Mouse (Mus musculus) CD4-positive helper T cell, adult 2 months (primary cell): Measurements from ENCODE around the gene Iscu.
A peak's percentile ranks its signal among the peaks of the same experiment; 100 is the strongest.

Experiments used
- DNase-seq: peaks from one replicate; pipeline ENCODE4 v3.0.0-alpha.2; 2012; ENCODE audit warnings: low read depth, missing footprints, low spot score

The Iscu gene

DNA sequence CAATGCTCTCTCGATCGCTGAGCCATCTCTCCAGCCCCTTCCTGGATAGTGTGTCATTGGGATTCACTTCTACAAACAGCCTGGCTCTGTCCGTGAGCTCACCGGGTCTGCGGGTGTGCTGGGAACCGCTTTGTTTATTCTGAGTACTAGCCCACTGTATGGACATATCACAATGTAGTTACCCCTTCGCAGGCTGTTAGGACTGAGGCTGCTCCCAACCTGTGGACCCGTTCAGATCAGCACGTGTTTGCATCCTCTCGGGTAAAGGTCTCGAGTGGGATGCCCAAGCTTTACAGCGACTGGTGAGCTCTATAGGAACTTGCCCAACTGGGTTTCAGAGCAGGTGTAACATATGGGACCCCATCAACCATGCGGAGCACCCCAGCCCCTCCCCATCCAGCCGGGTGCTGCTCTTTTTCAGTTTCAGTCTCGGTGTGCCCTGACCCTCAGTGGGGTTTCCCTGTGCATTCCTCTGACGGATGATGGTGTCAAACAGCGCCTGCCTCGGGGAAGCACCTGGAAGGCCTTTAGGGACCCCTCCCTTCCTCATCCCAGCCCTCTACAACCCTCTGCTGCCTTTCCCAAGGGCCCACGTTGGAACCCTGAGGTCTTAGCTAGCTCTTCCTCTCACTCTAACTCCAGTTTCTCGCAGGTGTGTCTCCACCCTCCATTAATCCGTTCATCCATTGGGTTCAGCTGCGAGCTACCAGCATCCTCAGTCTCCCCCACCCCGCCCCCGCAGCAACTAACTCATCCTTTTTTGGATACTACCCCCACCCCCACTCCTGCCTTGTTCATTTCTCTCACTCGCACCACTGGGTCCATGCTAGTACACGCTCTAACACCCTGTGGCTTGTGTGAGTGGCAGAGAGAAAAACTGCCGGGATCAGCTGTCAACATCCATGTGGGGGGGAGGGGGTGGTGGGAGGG, 41.8 kb downstream of the Iscu start:
- DNase-seq, result peak; percentile 66

DNA sequence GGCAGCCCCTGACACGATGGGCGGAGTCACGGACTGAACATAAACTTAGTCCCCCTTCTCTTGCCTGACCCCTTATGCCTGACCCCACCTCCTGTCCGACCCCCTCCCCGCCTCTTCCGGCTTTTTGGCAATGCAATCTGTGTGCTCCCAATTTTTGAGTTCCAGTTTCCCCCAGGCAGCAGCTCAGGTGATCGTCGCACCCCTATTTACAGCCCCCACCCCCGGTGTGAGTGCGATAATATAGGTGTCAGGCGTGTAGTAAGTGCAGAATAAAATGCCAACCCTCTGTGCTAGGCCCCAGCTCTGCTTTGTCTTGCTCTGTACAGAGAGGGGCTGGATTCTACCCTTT, 42.5 kb downstream of the Iscu start:
- no peak for DNase-seq

DNA sequence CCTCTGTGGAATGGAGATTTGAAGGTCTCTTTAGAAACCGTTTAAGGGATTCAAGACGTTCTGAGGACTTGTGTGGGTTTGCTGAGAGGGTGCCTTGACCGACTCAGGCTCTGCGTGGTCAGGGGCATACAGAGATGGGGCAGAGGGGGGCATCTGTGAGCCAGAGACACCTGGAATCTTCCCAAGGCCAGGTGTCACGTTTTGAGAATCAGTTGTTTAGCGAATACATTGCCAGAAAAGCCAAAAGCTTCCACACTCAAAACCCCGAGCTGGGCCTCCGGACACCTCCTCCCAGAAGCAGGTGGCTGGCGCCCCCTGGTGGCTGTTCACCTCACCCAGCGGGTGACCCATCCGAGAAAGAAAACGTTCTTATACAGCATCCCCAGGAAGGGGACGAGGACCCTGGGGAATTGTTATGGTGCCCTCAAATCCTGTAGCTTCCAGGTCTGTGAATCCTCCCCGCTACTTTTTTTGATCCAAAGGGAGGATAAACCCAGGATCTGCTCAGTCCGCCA, 43.1 kb downstream of the Iscu start:
- DNase-seq, result peak; percentile 79

DNA sequence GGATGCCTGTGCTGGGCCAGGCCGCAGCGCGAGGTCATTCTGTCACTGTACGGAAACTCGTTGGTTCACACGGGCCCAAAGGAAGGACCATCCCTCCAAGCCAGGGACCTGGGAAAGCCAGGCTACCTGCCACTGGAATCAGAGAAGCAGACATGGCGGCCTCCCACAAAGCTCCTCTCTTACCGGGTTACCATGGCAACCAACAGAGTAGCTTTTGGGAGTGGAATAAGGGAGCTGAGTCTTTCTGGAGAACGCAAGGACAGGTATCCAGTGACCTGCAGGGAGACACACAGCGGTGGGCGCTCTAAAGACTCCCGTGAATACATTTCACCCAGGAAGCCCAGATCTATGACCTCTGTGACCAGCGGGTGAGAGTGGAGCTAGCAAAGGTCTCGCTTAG, 46.0 kb downstream of the Iscu start:
- DNase-seq, result no peak

DNA sequence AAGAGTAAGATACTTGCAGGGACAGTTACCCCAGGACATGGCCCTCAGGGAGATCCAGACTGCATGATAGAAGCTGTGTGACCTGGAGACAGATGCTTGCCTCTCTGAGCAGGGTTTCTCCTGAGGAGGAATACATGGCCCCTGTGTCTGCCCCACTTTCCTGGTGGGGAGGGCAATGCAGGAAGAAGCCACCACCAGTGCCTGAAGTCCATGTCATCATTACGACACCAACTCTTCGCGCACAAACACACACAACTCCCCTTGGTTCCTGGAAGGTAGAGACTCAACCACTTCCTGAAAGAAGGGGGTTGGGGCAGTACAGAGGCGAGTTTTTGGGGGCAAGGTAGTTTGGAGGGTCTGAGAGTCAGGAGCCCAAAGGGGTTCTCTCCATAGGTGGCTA, 51.7 kb downstream of the Iscu start:
- peak; percentile 75 for DNase-seq

DNA sequence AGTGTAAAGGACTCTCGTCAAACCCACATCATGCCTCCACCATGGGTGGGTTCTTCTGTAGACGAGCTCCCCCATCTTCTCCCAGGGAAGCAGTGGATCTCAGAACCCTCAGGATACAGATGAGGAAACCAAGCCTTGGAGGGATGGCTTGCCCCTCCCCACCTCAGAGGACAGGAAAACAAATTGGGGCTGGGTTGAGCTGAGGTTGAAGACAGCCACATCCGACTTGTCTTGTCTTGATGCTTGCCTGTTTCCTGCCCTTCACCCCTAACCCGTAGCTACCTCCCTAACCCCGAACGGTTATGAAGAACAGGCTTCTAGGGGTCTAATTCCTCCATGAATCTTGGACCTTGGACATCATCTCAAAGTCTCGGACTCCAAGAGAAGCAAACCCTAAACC, 53.0 kb downstream of the Iscu start:
- peak; percentile 80 for DNase-seq

DNA sequence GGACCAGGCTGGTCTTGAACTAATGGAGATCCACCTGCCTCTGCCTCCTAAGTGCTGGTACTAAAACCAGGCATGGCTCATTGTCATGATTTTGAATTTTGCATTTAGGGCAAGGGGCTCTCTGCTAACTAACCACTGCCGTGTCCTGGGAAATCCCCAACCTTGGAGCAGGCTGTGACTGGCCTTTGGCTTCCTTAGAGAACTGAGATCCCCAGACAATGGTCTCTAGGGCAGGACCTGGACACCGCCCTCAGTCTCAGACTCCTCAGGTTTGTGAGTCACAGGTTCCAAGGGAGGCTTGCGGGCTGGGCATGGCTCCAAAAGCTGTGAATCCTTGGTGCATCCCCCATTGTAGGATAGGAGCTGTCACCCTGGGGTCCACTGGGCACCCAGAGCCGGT, 54.1 kb downstream of the Iscu start:
- DNase-seq, result peak; percentile 64
